Mouse (Mus musculus) limb, embryonic 11.5 days (tissue): Measurements from ENCODE around the gene Runx2. TPM values are rescaled to one million over a fixed set of nuclear protein-coding genes. Genes with fewer than 3 reads are reported as not detected.

Experiments used
- ATAC-seq: fragments of 200-750 bp; cut with Nextera tagmentation; 2 replicates; pipeline ENCODE4 v1.8.0; 2017; ENCODE audit warnings: low read depth; ENCODE audit not compliant: insufficient number of reproducible peaks, low FRiP score, low TSS enrichment
- DNase-seq: peaks from one replicate; pipeline ENCODE4 v3.0.0-alpha.2; 2015; ENCODE audit warnings: low spot score
- H3K27ac ChIP-seq: fragments of 300-500 bp; sonication (generic); replicated peaks from 2 replicates; pipeline ENCODE4 v1.5.1; 2014; ENCODE audit warnings: low read depth, mild to moderate bottlenecking, low read length
- H3K27me3 ChIP-seq: fragments of 300-500 bp; sonication (generic); 2 replicates; pipeline ENCODE4 v1.6.1; 2014; ENCODE audit warnings: mild to moderate bottlenecking, low read length, mixed read lengths; ENCODE audit not compliant: control insufficient read depth, insufficient read depth
- H3K36me3 ChIP-seq: fragments of 300-500 bp; sonication (generic); 2 replicates; pipeline ENCODE4 v1.6.1; 2014; ENCODE audit warnings: mild to moderate bottlenecking, low read length, moderate library complexity, mixed read lengths; ENCODE audit not compliant: control insufficient read depth, insufficient read depth
- H3K4me1 ChIP-seq: fragments of 300-500 bp; sonication (generic); 2 replicates; pipeline ENCODE4 v1.6.1; 2014; ENCODE audit warnings: low read length, mixed read lengths; ENCODE audit not compliant: control insufficient read depth, insufficient read depth
- H3K4me2 ChIP-seq: fragments of 300-500 bp; sonication (generic); 2 replicates; pipeline ENCODE4 v1.6.1; 2014; ENCODE audit warnings: low read depth, mild to moderate bottlenecking, moderate library complexity; ENCODE audit not compliant: severe bottlenecking
- H3K4me3 ChIP-seq: fragments of 300-500 bp; sonication (generic); 2 replicates; pipeline ENCODE4 v1.5.1; 2014; ENCODE audit warnings: low read depth, low read length
- H3K9ac ChIP-seq: fragments of 300-500 bp; sonication (generic); 2 replicates; pipeline ENCODE4 v1.6.1; 2014; ENCODE audit warnings: mild to moderate bottlenecking, low read length
- H3K9me3 ChIP-seq: fragments of 300-500 bp; sonication (generic); 2 replicates; pipeline ENCODE4 v1.6.1; 2016; ENCODE audit warnings: low read length; ENCODE audit not compliant: control insufficient read depth
- WGBS: fragments of 180-500 bp; shearing (Covaris S2); extraction: QIAGEN DNeasy Blood & Tissue Kit; methylation state at CpG from one replicate; pipeline ENCODE4 v1.1.7; 2014; 5-methylcytosine and 5-hydroxymethylcytosine counted together
- polyA plus RNA-seq: library from polyadenylated mRNA; unstranded; fragments of >200 nt; fragmentation: Nextera tagmentation; extraction: Ambion mirVana; gene quantifications from 2 replicates; pipeline ENCODE4 v1.2.1, GENCODE M21; 2014

The Runx2 gene
- polyA plus RNA-seq, 1 experiment from 2014 or later, result 5.8 TPM

- Histone ChIP-seq H3K4me2 (peak overlapping the region; percentile 66), H3K4me1 (peaks cover 8% of the 10 kb centered on the region), H3K27ac (no peak overlapping the region; the same call in 1 of the 2 replicates), H3K4me3 (peak overlapping the region; percentile 60), H3K9ac (peak overlapping the region; percentile 73), H3K27me3 (peaks cover 41% of the 10 kb centered on the region), H3K9me3 (no peaks in the 10 kb centered on the region), H3K36me3 (no peaks in the 10 kb centered on the region)
- DNase-seq (peak; percentile 71), ATAC-seq (0 out of 2 replicates have a peak, but pooled peaks have one; percentile 36)
- under 1% methylated on average over 48 of the region's 48 CpGs for WGBS
Observed at GRCm38 (mm10) chr17:44734501-44735222, 79.9 kb downstream of the Runx2 start.

- Histone ChIP-seq H3K36me3 (no peaks in the 10 kb centered on the region), H3K4me3 (peak overlapping the region; percentile 60), H3K27me3 (peaks cover 36% of the 10 kb centered on the region), H3K4me1 (peaks cover 8% of the 10 kb centered on the region; the same call in 1 of the 2 replicates), H3K9ac (peak overlapping the region; percentile 73; the same call in 1 of the 2 replicates), H3K27ac (no peak overlapping the region), H3K9me3 (no peaks in the 10 kb centered on the region), H3K4me2 (peak overlapping the region; percentile 66)
- DNase-seq (peak; percentile 48), ATAC-seq (no peak)
- 1% methylated on average over 23 of the region's 23 CpGs for WGBS
Observed at GRCm38 (mm10) chr17:44733544-44734310, 80.9 kb downstream of the Runx2 start.

GRCm38 (mm10) chr17:44728464-44728863 is 86.1 kb downstream of the Runx2 start:
- Histone ChIP-seq H3K27ac (no peak overlapping the region), H3K9ac (no peak overlapping the region), H3K4me2 (no peak overlapping the region), H3K4me3 (no peak overlapping the region), H3K27me3 (peaks cover 2% of the 10 kb centered on the region), H3K36me3 (no peaks in the 10 kb centered on the region), H3K9me3 (no peaks in the 10 kb centered on the region), H3K4me1 (no peaks in the 10 kb centered on the region)
- WGBS, result 43% methylated on average over 2 of the region's 2 CpGs
- no peak for DNase-seq
- ATAC-seq, result no peak

- no peaks in the 10 kb centered on the region for H3K4me1 ChIP-seq
- no peaks in the 10 kb centered on the region for H3K9me3 ChIP-seq
- H3K27me3 ChIP-seq, result no peaks in the 10 kb centered on the region
- H3K9ac ChIP-seq, result no peak overlapping the region
- H3K4me2 ChIP-seq, result no peak overlapping the region
- H3K4me3 ChIP-seq, result no peak overlapping the region
- no peak for DNase-seq
- ATAC-seq, result no peak
- no peaks in the 10 kb centered on the region for H3K36me3 ChIP-seq
- H3K27ac ChIP-seq, result no peak overlapping the region
Observed at GRCm38 (mm10) chr17:44727675-44728074, 86.9 kb downstream of the Runx2 start.

- Histone ChIP-seq H3K4me1 (no peaks in the 10 kb centered on the region), H3K9me3 (no peaks in the 10 kb centered on the region), H3K4me3 (no peak overlapping the region), H3K27me3 (no peaks in the 10 kb centered on the region), H3K4me2 (no peak overlapping the region), H3K36me3 (no peaks in the 10 kb centered on the region), H3K27ac (no peak overlapping the region; the same call in 1 of the 2 replicates), H3K9ac (no peak overlapping the region)
- ATAC-seq (no peak), DNase-seq (no peak)
- WGBS, result 79% methylated on average over 16 of the region's 16 CpGs
Observed at GRCm38 (mm10) chr17:44724805-44725480, 89.7 kb downstream of the Runx2 start.

GRCm38 (mm10) chr17:44724255-44724654 is 90.3 kb downstream of the Runx2 start:
- H3K4me2 ChIP-seq, result no peak overlapping the region
- H3K9ac ChIP-seq, result no peak overlapping the region
- DNase-seq (no peak), ATAC-seq (no peak)
- H3K4me3 ChIP-seq, result no peak overlapping the region
- no peaks in the 10 kb centered on the region for H3K27me3 ChIP-seq
- H3K9me3 ChIP-seq, result no peaks in the 10 kb centered on the region
- H3K4me1 ChIP-seq, result no peaks in the 10 kb centered on the region
- 43% methylated on average over 11 of the region's 11 CpGs for WGBS
- no peaks in the 10 kb centered on the region for H3K36me3 ChIP-seq
- H3K27ac ChIP-seq, result no peak overlapping the region; the same call in 1 of the 2 replicates

GRCm38 (mm10) chr17:44722103-44722792 is 92.3 kb downstream of the Runx2 start:
- DNase-seq (no peak), ATAC-seq (no peak)
- Histone ChIP-seq H3K27ac (no peak overlapping the region), H3K9me3 (no peaks in the 10 kb centered on the region), H3K27me3 (no peaks in the 10 kb centered on the region), H3K4me3 (no peak overlapping the region), H3K4me1 (peaks cover 9% of the 10 kb centered on the region; the same call in 1 of the 2 replicates), H3K9ac (no peak overlapping the region), H3K36me3 (no peaks in the 10 kb centered on the region), H3K4me2 (no peak overlapping the region)
- WGBS, result 44% methylated on average over 8 of the region's 8 CpGs

GRCm38 (mm10) chr17:44718591-44718990 is 96.0 kb downstream of the Runx2 start:
- no peak for DNase-seq
- Histone ChIP-seq H3K4me2 (no peak overlapping the region), H3K36me3 (no peaks in the 10 kb centered on the region), H3K27ac (no peak overlapping the region), H3K4me1 (peaks cover 9% of the 10 kb centered on the region; the same call in 1 of the 2 replicates), H3K9ac (no peak overlapping the region), H3K4me3 (no peak overlapping the region), H3K9me3 (no peaks in the 10 kb centered on the region), H3K27me3 (no peaks in the 10 kb centered on the region)
- ATAC-seq, result no peak
- WGBS, result 52% methylated on average over 6 of the region's 6 CpGs
